21 mouse cellular contexts compared by ENCODE assay signal in the genomic region with DNA sequence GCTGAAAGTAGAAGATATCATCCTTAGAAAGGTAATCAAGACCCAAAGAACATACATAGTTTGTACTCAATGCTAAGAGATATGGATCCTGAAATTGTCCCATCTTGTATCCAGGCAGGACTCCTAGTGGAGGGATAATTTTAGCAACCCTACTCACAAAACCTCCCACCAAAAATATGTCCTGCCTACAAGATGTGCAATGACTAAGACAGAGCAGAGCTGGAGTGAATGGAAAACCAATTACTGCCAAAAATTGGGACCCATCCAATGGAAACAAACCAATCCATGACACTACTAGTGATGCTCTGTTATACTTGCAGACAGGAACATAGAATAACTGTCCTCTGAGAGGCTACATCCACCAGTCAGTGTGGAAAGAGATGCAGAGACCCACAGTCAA.
DNase-seq lines count a peak whose midpoint lies in the region.
"Had no signal": no experiment of that assay in that cellular context is flagged by ENCODE, and none has a peak within 500 bp of the region (broad histone marks: within the 10 kb centered on the region; RNA-seq: fewer than 3 reads in every experiment).

No protein-coding gene starts in this region.

- peak; percentile 10 to 36 for DNase-seq in frontal cortex, adult 2 months (ENCODE audit: extremely low spot score in 1 of 2, low spot score in 1 of 2)
- DNase-seq in frontal cortex, postnatal 25 days (ENCODE audit: low spot score in 2 of 2), result no peak
- DNase-seq in left cerebral cortex, adult 18-20 months (ENCODE audit: low spot score in 2 of 2), result peak; percentile 4 to 8
- no peak for DNase-seq in left cerebral cortex, postnatal 10 days (ENCODE audit: extremely low spot score in 1 of 2, low spot score in 2 of 2)
- DNase-seq in layer of hippocampus, adult 9-10 months (ENCODE audit: low spot score), result peak; percentile 13
- DNase-seq in left cerebral cortex, postnatal 25 days (ENCODE audit: low spot score in 2 of 2), result peak; percentile 1 to 79
- no peak for DNase-seq in thymus, postnatal 4 days
- no peak for DNase-seq in kidney, postnatal 14 days
- DNase-seq: adrenal gland, postnatal 14 days; cerebellum, adult 11-12 months; cerebellum, adult 9-11 months; embryo, embryonic 11 days; gastrocnemius, postnatal 25 days; heart, adult 18-20 months; heart, postnatal 4 days; kidney, adult 8-10 months; liver; lung, adult 2 months; lung, postnatal 10 days; thymus, adult 18-20 months; thymus, postnatal 25 days had no signal

- intact Hi-C loops in left cerebral cortex, postnatal 10 days (cut with DNase I), result no loop called here
- intact Hi-C loops in left cerebral cortex, postnatal 25 days (cut with DNase I), result no loop called here

Comparison
In these comparisons a context has a peak if more than half of its experiments do, and no peak if none do; other contexts are left out.
1. DNase-seq: peak in frontal cortex, adult 2 months (2 of 2), left cerebral cortex, adult 18-20 months (2 of 2), layer of hippocampus, adult 9-10 months (single experiment) and left cerebral cortex, postnatal 25 days (2 of 2); none in frontal cortex, postnatal 25 days (0 of 2), left cerebral cortex, postnatal 10 days (0 of 2), thymus, postnatal 4 days (single experiment) and kidney, postnatal 14 days (single experiment).